Mouse (Mus musculus): Measurements from ENCODE around the gene Gm12169.

DNA sequence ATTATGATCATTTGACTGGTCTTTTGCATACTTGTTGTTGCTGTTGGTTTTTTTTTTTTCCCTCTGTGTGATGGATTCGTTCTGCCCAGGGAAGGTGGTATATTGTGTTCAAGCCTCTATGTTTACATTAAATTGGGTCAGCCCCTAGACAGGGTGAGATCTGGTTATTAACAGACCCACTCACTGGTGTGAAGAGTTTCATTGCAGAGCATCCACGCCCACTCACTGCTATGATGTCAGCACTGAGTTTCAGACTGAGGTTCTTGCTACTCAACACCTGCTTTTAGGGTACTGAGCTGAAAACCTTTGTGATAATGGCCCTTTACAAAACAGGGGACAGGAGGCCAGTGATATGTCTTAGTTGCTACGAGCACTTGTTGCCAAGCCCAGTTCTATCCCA is 16.9 kb upstream of the Gm12169 start:
- TF ChIP-seq POLR2A (IDR thresholded peaks at IDR 0.05; ENCODE audit: insufficient read length, low read depth) (no peak), USF1 (IDR thresholded peaks at IDR 0.05; ENCODE audit: low read depth) (no peak), TCF12 (IDR thresholded peaks at IDR 0.05; ENCODE audit: insufficient read depth, poor library complexity, severe bottlenecking) (no peak), CEBPB (IDR thresholded peaks at IDR 0.05; ENCODE audit: insufficient read depth, poor library complexity, severe bottlenecking) (no peak), TCF3 (IDR thresholded peaks at IDR 0.05; ENCODE audit: insufficient read length, low read depth) (no peak), MAX (IDR thresholded peaks at IDR 0.05; ENCODE audit: low read depth) (no peak), MYOD1 (IDR thresholded peaks at IDR 0.05; ENCODE audit: control insufficient read depth in 1 of 3, insufficient read length in 2 of 3, low read depth in 2 of 3) (no peak), SRF (IDR thresholded peaks at IDR 0.05; ENCODE audit: control insufficient read depth, insufficient read length, low read depth) (no peak), E2F4 (IDR thresholded peaks at IDR 0.05; ENCODE audit: insufficient read depth) (no peak), MYOG (IDR thresholded peaks at IDR 0.05; ENCODE audit: control insufficient read depth in 1 of 3, insufficient read depth in 1 of 3, insufficient read length in 2 of 3, low read depth in 2 of 3) (no peak), POLR2AphosphoS2 (IDR thresholded peaks at IDR 0.05; ENCODE audit: insufficient read length, low read depth) (no peak), REST (IDR thresholded peaks at IDR 0.05; ENCODE audit: insufficient read depth, insufficient read length) (no peak)

All from myocyte (in vitro differentiated cells).